Mouse (Mus musculus): ENCODE results near the gene Aebp1.

DNA sequence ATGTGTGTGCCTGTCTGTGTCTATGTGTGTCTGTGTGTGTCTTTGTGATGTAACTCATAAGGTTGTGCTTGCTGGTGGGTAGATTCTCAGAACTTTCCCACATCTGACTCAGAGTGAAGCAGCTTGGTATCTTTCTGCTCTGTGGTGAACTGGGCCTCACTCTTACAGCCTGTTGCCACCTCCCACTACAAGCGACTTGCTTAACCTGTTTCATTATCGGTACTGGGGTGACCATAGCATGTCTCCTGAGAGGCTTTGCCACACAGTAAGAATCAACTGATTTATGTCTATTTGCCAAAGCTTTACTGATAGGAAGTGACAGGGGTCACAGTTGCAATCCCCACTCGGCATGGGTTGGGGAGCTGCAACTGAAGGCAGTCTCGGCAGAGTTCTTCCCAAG is 46.9 kb downstream of the Aebp1 start:
- TF ChIP-seq CTCF (conservative IDR thresholded peaks at IDR 0.05; ENCODE audit: low read length) (no peak), NANOG (IDR thresholded peaks at IDR 0.05; ENCODE audit: borderline replicate concordance, low read length) (no peak)

Data from E14TG2a.4 (cell line).